Mouse (Mus musculus) bone marrow, adult 2 months (tissue): ENCODE results near the gene Fry.

Experiments used
- CTCF ChIP-seq: fragments of 200-500 bp; IDR thresholded peaks from 2 replicates; pipeline ENCODE4 v1.5.1; 2011; ENCODE audit warnings: low read length, control low read depth; ENCODE audit not compliant: control insufficient read depth, insufficient read depth
- POLR2A ChIP-seq: fragments of 200-500 bp; IDR thresholded peaks from 2 replicates; pipeline ENCODE4 v1.6.1; 2011; ENCODE audit warnings: low read depth, mild to moderate bottlenecking, control low read depth, low read length, borderline replicate concordance; ENCODE audit not compliant: control insufficient read depth

DNA sequence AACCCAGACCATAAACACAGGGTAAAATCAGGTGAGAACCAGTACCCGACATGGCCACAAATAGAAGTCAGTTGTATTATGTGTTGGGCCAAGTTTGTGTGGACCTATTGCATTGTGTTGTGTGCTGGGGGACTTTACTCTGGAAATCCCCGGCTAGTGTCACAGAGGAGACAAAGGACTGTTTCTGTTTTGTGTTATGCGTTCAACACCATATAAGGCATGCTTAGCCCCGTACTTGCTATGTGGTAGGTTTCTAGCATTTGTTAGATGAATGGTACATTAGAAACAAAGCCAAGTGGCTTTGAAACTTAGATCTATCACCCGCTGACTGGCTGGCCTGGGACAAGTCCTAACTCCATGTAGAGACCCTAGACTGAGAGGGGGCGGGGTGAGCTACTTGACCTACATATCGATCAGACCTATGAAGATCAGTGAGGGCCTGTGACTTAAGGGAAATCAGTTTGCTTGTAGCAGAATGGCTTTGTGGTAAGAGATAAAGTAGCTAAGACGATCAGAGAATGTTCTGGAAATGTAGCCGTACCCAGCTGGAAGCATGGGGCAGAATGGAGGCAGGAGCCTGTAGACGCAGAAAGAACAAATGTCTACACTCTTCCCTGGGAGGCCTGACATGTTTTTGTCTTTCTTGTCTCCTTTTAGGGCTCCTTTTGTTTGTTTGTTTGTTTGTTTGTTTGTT is 105.2 kb downstream of the Fry start:
- TF ChIP-seq CTCF (no peak), POLR2A (no peak)
